Mouse (Mus musculus) left cerebral cortex, adult 2 months (tissue): ENCODE results near the gene Casp8. TPM values are rescaled to one million over a fixed set of nuclear protein-coding genes. Genes with fewer than 3 reads are reported as not detected.
A peak's percentile ranks its signal among the peaks of the same experiment; 100 is the strongest.
"Not testable (repeated sequence)": the region's sequence is repeated elsewhere in the genome, so short reads cannot be mapped to it uniquely, and the experiment has no call there.

Experiments used
- DNase-seq, 2 experiments: peaks; one replicate each; pipeline ENCODE4 v3.0.0; 2021 to 2022; ENCODE audit warnings: low spot score in 2 of 2, mixed read lengths in 1 of 2; ENCODE audit errors: extremely low spot score in 1 of 2
- H3K27ac ChIP-seq: fragments of 200-600 bp; 2 replicates; pipeline ENCODE4 v1.8.1; 2022
- H3K4me3 ChIP-seq: fragments of 200-600 bp; 2 replicates; pipeline ENCODE4 v1.8.1; 2022
- CTCF ChIP-seq: fragments of 200-600 bp; IDR thresholded peaks from 2 replicates; pipeline ENCODE4 v1.8.1; 2022; ENCODE audit warnings: antibody characterized with exemption, mild to moderate bottlenecking, moderate library complexity
- intact Hi-C: fragments of 180-260 bp; cut with DNase I; formaldehyde crosslinking; loops from one replicate; pipeline ENCODE4 v1.15.1; 2025
- total RNA-seq, 2 experiments: library from RNA; stranded (reverse); gene quantifications; 2 replicates each; pipeline ENCODE4 v1.2.3; 2021

Gene Casp8
- total RNA-seq, 2 experiments from 2014 or later: 1.8 to 2.9 TPM

DNA sequence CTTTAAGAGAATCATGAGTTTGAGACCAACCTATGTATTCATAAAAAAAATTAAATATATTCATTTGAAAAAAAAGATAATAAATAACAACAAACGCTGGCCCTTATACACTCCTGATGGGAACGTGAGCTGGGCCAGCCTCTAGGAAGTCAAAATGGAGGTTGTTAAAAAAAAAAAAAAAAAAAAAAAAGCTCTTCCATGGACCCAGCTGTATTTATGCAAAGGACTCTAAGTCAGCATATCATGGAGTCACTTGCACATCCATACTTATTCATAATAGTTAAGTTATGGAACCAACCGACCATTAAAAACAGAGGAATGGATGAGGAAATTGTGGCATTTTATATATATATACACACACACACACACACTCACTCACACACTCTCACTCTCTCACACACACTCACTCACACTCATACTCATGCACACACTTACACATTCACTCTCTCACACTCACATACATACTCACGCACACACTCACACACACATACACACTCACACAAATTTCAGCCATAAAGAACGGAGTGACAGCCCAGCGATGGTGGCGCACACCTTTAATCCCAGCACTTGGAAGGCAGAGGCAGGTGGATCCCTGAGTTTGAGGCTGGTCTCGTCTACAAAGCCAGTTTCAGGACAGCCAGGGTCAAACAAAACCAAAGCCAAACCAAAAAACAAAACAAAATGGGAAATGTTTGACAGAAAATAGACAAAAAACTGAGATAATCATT lies 6.5 kb downstream of the Casp8 start:
- no peak for DNase-seq
- Histone ChIP-seq H3K4me3 (no peak overlapping the region; the same call in 1 of the 2 replicates), H3K27ac (peak overlapping the region; percentile 4; the same call in 1 of the 2 replicates)
- no peak for TF ChIP-seq CTCF
- intact Hi-C loops: no loop called here

DNA sequence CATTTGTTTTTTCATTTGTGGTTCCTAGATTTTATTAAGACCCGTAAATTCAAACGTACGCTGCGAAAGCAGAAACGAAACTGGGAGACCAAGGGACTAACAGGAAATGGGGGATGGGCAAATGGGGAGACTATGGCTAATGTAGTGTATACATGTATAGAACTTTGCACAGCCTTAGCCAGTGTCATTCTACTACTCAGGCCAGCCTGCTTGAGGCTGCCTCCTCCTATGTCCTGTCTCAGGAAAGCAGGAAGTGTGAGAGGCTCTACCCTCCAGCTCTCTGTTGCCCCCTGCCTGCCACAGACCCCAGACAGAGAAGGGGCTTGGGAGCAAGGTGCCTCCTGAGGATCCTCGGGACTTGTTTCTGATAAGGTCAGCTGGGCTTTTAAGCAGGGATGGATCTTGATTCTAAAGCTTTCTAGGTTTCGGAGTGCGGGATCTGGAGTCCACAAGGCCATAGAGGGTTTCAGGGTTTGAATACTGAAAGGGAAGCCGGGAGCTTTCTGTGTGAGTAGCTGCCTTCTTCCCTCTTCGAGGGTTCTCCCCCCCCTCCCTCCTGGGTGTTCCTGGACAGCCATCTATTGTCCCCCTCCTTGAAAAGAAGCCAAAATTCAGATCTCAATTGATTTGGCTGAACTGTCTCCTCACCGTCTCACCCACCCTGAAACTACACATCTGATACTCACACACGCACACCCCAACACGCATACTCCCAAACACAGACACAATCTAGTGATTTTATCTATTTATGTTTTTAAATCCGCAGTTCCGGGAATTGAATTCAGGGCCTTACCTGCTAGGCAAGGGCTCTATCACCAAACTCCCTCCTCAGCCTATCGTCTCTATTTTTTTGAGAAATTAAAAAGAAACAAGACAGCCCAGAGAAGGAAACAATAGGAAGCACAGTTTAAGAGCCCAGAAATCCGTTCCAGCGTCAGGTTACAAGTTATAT lies 7.4 kb downstream of the Casp8 start:
- Histone ChIP-seq H3K4me3 (peak overlapping the region; percentile 11), H3K27ac (peak overlapping the region; percentile 66)
- peak; percentile 47 for TF ChIP-seq CTCF
- intact Hi-C loops: no loop called here
- DNase-seq: no peak

DNA sequence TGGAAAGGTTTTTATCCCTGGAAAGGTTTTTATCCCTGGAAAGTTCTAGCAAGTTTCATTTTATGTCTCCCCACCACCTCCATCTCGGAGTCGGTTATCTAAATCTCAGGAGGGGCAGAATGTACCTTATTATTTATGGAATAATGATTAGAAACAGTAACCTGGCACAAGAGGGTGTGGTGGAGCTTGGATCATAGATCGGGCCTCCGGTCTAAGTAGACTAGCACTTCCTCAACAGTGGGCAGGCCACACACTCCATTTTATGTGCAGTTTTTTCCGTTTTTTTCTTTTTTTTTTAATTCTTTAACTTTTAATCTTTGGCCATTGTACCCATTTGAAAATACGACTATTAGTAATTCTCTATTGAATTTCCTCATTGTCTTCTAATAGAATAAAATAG lies 8.4 kb downstream of the Casp8 start:
- intact Hi-C loops: no loop called here
- H3K4me3 ChIP-seq: peak overlapping the region; percentile 11
- DNase-seq: no peak
- H3K27ac ChIP-seq: peak overlapping the region; percentile 66; the same call in 1 of the 2 replicates
- TF ChIP-seq CTCF: no peak

DNA sequence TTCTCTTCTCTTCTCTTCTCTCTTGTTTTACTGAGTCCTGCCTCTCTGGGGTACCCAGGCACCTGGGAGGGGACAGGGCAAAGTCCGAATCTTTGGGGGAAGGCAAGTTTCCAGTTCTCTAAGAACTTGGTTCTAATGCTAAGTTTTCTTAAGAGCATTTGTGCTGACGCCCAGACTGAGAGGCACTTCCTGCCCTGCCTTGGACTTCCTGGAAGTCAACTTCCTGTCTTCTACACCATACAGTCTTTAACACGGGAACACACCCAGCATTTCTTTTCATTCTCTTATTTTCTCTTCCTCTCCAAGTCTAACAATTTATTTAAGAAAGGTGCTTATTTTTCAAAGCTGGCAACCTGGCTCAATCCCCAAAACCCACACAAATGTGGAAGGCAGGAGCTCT lies 11.5 kb downstream of the Casp8 start:
- no peak overlapping the region for H3K27ac ChIP-seq
- intact Hi-C loops: no loop called here
- TF ChIP-seq CTCF: no peak

DNA sequence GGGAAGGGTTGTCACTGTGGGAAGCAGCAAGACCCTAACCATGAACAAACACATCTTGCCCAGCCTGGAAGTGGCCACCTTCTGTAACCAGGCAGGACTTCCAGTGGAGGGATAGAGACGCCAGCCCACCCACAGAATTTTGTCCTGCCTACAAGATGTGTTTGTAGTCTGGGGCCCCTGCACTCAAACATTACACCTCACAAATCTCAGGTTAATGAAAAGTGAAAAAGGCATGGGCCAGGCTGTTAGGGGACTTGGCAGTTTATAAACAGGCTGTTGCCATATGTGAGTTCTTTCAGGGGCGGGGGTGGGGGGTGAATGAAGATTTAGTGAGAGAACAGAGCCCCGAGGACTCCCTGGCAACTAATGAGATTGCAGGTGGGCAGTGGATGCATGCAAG lies 31.1 kb downstream of the Casp8 start:
- Histone ChIP-seq H3K4me3 (no peak overlapping the region), H3K27ac (no peak overlapping the region)
- DNase-seq: no peak
- no peak for TF ChIP-seq CTCF
- intact Hi-C loops: no loop called here

More for the DNA sequence above, 11.5 kb downstream of the Casp8 start:
- DNase-seq: no peak
- no peak overlapping the region for H3K4me3 ChIP-seq

DNA sequence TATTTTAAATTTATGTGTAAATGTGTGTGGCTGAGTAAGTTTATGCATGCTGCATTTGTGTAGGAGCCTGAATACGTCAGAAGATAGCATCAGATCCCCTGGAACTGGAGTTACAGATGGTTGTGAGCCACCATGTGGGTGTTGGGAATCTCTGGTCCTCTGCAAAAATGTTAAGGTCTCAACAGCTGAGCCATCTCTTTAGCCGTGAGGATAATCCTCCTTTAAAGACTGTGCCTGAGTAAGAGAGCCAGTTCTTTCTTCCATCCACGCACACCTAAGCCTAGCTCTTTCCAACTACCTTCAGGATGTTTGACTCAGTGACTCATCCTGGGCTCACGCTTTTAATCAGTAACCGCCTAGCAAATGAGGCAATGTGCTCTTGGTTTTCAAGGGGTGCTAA lies 35.6 kb downstream of the Casp8 start:
- H3K27ac ChIP-seq: no peak overlapping the region
- no peak overlapping the region for H3K4me3 ChIP-seq
- peak; percentile 10 to 17 for DNase-seq
- TF ChIP-seq CTCF: no peak
- intact Hi-C loops: loop anchor here (1.0 kb wide), 1 partner anchor 26 kb away; no protein-coding TSS in a partner anchor

DNA sequence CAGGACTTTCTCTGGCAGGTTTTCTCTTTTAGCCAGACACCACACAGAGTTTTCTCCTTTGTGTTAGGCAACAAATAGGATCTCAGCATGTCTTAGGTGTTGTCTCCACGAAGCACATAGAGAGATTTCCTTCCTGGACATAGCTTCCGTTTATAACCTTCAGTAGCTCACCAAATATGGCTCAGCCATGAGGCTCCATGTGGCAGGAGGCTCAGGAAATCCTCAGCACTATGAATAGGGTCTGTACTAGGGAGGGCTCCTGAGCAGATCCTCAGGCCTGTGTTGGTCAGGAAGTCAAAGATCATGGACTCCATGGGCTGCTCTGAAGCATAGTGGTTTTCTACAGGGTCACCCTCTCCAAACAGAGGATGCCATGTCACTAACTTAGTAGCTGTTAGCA lies 37.0 kb downstream of the Casp8 start:
- no peak overlapping the region for H3K4me3 ChIP-seq
- no peak for DNase-seq
- intact Hi-C loops: no loop called here
- H3K27ac ChIP-seq: no peak overlapping the region
- no peak for TF ChIP-seq CTCF

DNA sequence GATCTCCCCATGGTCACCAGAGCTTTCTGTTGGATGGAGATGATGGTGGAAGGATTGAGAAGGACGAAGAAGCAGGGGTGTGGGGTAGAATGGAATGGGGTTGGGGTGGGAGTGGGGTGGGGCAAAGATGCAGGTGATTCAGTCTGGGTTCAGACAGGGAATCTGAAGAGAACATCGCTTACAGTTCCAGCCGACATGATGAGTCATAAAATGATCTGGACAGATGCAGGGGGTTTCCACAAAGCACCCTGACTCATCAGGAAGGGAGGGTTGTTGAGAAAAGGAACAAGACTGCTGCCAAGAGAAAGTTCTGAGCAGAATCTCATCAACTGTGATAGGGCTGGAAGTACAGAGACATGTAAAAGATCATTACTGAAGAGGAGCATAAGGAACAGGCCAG lies 61.6 kb downstream of the Casp8 start:
- not testable (repeated sequence) for H3K4me3 ChIP-seq, DNase-seq, H3K27ac ChIP-seq
- intact Hi-C loops: loop anchor here (1.0 kb wide), 1 partner anchor 27 kb away; no protein-coding TSS in a partner anchor

DNA sequence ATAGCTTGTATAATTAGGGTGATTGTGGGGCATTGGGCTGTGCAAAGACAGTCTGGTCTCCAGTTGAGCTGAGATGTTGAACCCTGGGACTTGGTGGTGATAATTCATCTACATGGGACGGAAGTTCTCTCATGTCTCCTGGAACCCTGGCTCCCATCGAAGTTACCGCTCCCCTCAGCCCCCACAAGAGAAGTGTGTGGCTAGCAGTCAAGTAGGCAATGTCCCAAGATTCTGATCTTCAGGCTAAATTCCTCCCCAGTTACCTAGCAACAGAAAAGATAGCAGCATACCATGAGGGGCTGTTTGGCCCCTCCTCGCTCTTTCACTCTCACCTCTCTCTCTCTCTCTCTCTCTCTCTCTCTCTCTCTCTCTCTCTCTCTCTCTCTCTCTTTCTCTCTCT lies 64.0 kb downstream of the Casp8 start:
- H3K4me3 ChIP-seq, DNase-seq, H3K27ac ChIP-seq: not testable (repeated sequence)
- intact Hi-C loops: loop anchor here (1.0 kb wide), 1 partner anchor 189 kb away; no protein-coding TSS in a partner anchor

DNA sequence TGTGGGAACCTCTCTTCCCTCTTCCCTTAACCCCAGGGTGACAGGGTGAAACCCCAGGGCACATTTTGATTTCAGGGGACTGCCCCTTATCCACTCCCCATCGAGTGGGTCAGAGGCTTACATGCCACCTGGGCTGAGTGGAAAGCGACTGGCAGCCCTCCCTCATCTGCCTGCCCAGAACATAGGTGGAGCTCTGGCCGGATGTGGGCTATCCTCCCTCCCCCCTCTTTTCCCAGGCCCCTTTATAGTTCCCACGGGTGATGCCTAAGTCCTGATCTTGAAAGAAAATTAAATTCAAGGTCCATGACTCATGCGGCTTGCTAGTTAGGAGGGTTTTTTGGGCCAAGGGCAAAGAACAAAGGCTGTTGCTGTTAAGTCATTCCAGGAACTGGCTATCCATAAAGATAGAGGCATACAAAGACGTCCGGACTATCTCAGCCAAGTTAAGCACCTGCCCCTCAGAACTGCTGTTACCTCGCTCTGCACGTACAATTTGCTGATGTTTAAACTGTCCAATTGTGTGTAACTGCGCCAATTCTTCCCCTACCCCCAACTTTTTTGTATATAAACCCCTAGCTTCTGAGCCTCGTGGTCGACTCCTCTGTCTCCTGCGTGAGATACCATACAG lies 64.7 kb downstream of the Casp8 start:
- H3K4me3 ChIP-seq, DNase-seq, H3K27ac ChIP-seq: not testable (repeated sequence)
- intact Hi-C loops: loop anchor here (1.0 kb wide), 1 partner anchor 190 kb away; no protein-coding TSS in a partner anchor

DNA sequence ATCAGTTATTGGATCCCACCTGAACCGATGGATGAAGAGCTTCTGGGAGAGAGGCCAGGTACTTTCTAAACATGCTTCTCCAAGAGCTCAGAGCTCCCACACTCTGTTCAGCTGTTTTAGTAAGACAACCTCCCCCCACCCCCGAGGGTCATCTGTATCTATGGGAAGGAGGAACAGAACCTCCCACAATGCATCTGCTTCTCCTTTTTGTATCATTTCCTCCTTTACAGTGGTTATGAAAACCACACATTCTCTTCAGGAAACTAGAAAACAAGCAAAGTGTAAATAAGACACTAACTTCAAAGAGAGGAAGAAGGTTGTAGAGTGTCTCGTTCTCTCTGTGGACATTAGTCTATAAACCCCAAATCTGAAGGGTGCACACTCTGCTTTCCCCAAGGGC lies 65.4 kb downstream of the Casp8 start:
- DNase-seq, H3K27ac ChIP-seq, H3K4me3 ChIP-seq, intact Hi-C loops: not testable (repeated sequence)

DNA sequence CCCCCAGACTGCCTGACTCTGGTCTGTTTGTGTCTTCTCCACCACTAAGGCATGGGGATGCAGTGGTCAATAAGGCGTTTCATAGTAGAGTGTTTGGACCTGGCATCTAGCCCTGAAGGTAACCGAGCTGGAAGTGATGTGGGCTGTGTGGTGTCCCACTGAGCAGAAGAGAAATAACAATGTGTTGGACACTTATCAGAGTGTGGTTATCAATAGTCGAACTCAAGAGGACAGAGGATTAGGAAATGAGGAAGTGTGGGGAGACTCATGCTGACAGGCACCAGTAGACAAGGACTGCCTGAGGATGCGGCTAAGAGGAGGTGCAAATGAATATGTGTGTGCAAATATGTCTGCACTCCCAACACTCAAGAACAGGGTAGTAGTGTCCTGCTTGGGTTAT lies 81.3 kb downstream of the Casp8 start:
- intact Hi-C loops, DNase-seq, H3K4me3 ChIP-seq, H3K27ac ChIP-seq: not testable (repeated sequence)

DNA sequence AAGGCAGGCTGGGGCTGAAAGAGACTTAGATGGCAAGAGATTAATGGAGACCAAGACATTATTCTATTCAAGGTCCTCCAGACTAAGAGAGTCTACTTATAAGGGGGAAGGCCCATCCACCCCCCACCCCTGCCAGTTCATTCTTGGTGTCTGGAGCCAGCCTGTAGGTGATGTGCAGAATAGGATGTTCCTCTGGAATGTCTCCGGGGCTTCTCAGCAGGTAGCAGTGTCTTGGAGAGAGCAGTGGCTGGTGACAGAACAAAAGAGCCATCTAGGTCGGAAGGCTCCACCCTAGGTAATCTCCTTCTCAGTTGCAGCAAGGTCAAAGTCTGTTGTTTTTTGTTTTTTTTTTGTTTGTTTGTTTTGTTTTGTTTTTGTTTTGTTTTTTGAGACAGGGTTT lies 84.1 kb downstream of the Casp8 start:
- DNase-seq, H3K27ac ChIP-seq, H3K4me3 ChIP-seq, intact Hi-C loops: not testable (repeated sequence)

DNA sequence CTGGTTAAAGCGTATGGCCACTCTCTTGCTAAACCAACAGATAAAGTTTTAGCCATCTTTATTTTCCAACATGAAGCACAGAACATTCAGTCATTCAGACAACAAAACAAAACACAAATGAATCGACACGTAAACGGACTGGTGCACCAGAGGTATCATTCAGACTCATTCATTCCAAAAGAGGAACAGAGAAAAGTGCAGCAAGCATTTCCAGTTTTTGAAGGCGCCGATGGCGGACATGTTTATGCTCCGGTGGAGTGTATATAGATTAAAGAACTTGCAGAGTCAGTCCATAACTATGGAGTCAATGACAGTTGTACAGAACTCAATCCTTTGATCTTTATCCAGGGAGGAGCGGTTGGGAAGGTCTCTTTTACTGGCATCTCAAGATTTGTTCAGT lies 88.1 kb downstream of the Casp8 start:
- intact Hi-C loops, H3K27ac ChIP-seq, DNase-seq, H3K4me3 ChIP-seq: not testable (repeated sequence)
